Mouse (Mus musculus) stomach, embryonic 16.5 days (tissue): ENCODE data around the gene Cdc34. TPM values are rescaled to one million over a fixed set of nuclear protein-coding genes. Genes with fewer than 3 reads are reported as not detected.

Experiments
- ATAC-seq: fragments of 200-750 bp; cut with Nextera tagmentation; 2 replicates; pipeline ENCODE4 v1.8.0; 2017; ENCODE audit warnings: moderate number of reproducible peaks, moderate TSS enrichment; ENCODE audit not compliant: insufficient read depth, low FRiP score
- H3K27ac ChIP-seq: fragments of 300-500 bp; sonication (generic); 2 replicates; pipeline ENCODE4 v1.5.1; 2014; ENCODE audit warnings: low read length
- H3K27me3 ChIP-seq: fragments of 300-500 bp; sonication (generic); 2 replicates; pipeline ENCODE4 v1.6.1; 2014; ENCODE audit warnings: low read length, control low read depth, mixed read lengths; ENCODE audit not compliant: control insufficient read depth, insufficient read depth
- H3K36me3 ChIP-seq: fragments of 300-500 bp; sonication (generic); 2 replicates; pipeline ENCODE4 v1.6.1; 2014; ENCODE audit warnings: low read length; ENCODE audit not compliant: control insufficient read depth, insufficient read depth
- H3K4me1 ChIP-seq: fragments of 300-500 bp; sonication (generic); 2 replicates; pipeline ENCODE4 v1.6.1; 2014; ENCODE audit warnings: low read length, control low read depth, mixed read lengths; ENCODE audit not compliant: control insufficient read depth, insufficient read depth
- H3K4me2 ChIP-seq: fragments of 300-500 bp; sonication (generic); 2 replicates; pipeline ENCODE4 v1.6.1; 2014; ENCODE audit warnings: low read depth, low read length, mixed read lengths
- H3K4me3 ChIP-seq: fragments of 300-500 bp; sonication (generic); replicated peaks from 2 replicates; pipeline ENCODE4 v1.5.1; 2014; ENCODE audit warnings: mild to moderate bottlenecking, low read length
- H3K9ac ChIP-seq: fragments of 300-500 bp; sonication (generic); 2 replicates; pipeline ENCODE4 v1.6.1; 2014; ENCODE audit warnings: low read length
- H3K9me3 ChIP-seq: fragments of 300-500 bp; sonication (generic); replicated peaks from 2 replicates; pipeline ENCODE4 v1.6.1; 2016; ENCODE audit warnings: low read length, control low read depth; ENCODE audit not compliant: control insufficient read depth
- WGBS: fragments of 180-500 bp; shearing (Covaris S2); extraction: QIAGEN DNeasy Blood & Tissue Kit; methylation state at CpG from one replicate; pipeline ENCODE4 v1.1.7; 2014; 5-methylcytosine and 5-hydroxymethylcytosine counted together
- polyA plus RNA-seq: library from polyadenylated mRNA; unstranded; fragments of >200 nt; fragmentation: Nextera tagmentation; extraction: Ambion mirVana; gene quantifications from 2 replicates; pipeline ENCODE4 v1.2.1, GENCODE M21; 2015

Cdc34 gene
- polyA plus RNA-seq, 1 experiment from 2014 or later, result 84.6 TPM

- H3K27me3 ChIP-seq, result no peaks in the 10 kb centered on the region
- peak overlapping the region; percentile 25; the same call in 1 of the 2 replicates for H3K27ac ChIP-seq
- WGBS, result 54% methylated on average over 4 of the region's 4 CpGs
- no peaks in the 10 kb centered on the region for H3K9me3 ChIP-seq
- H3K4me1 ChIP-seq, result peaks cover 23% of the 10 kb centered on the region
- no peak overlapping the region for H3K9ac ChIP-seq
- H3K36me3 ChIP-seq, result peaks cover 34% of the 10 kb centered on the region
- no peak for ATAC-seq
- no peak overlapping the region for H3K4me2 ChIP-seq
- no peak overlapping the region for H3K4me3 ChIP-seq
Observed at GRCm38 (mm10) chr10:79707759-79708158, 25.8 kb downstream of the Cdc34 start.

- Histone ChIP-seq H3K4me3 (no peak overlapping the region), H3K9me3 (no peaks in the 10 kb centered on the region), H3K27ac (no peak overlapping the region), H3K9ac (no peak overlapping the region), H3K4me2 (no peak overlapping the region), H3K27me3 (no peaks in the 10 kb centered on the region), H3K36me3 (peaks cover 34% of the 10 kb centered on the region), H3K4me1 (peaks cover 23% of the 10 kb centered on the region)
- 90% methylated on average over 21 of the region's 21 CpGs for WGBS
- no peak for ATAC-seq
Observed at GRCm38 (mm10) chr10:79708668-79709067, 26.7 kb downstream of the Cdc34 start.

GRCm38 (mm10) chr10:79709307-79709706 lies 27.3 kb downstream of the Cdc34 start:
- Histone ChIP-seq H3K27ac (no peak overlapping the region), H3K9ac (no peak overlapping the region), H3K4me3 (no peak overlapping the region), H3K9me3 (no peaks in the 10 kb centered on the region), H3K4me2 (no peak overlapping the region), H3K27me3 (peaks cover 6% of the 10 kb centered on the region; the same call in 1 of the 2 replicates), H3K36me3 (peaks cover 34% of the 10 kb centered on the region), H3K4me1 (peaks cover 23% of the 10 kb centered on the region)
- 55% methylated on average over 7 of the region's 7 CpGs for WGBS
- ATAC-seq, result no peak

GRCm38 (mm10) chr10:79712029-79712428 lies 30.0 kb downstream of the Cdc34 start:
- WGBS, result 85% methylated on average over 1 of the region's 1 CpGs
- peak; percentile 6; the same call in 1 of the 2 replicates for ATAC-seq
- Histone ChIP-seq H3K4me1 (peaks cover 8% of the 10 kb centered on the region), H3K27ac (no peak overlapping the region), H3K9ac (no peak overlapping the region), H3K9me3 (no peaks in the 10 kb centered on the region), H3K4me3 (no peak overlapping the region), H3K4me2 (no peak overlapping the region), H3K36me3 (peaks cover 34% of the 10 kb centered on the region), H3K27me3 (peaks cover 28% of the 10 kb centered on the region)

- Histone ChIP-seq H3K27me3 (peaks cover 34% of the 10 kb centered on the region), H3K27ac (no peak overlapping the region), H3K36me3 (peaks cover 34% of the 10 kb centered on the region), H3K9ac (no peak overlapping the region), H3K4me1 (peaks cover 11% of the 10 kb centered on the region), H3K4me3 (no peak overlapping the region), H3K9me3 (no peaks in the 10 kb centered on the region), H3K4me2 (no peak overlapping the region)
- WGBS, result 19% methylated on average over 4 of the region's 6 CpGs
- peak; percentile 45; the same call in 1 of the 2 replicates for ATAC-seq
Observed at GRCm38 (mm10) chr10:79712499-79713126, 30.6 kb downstream of the Cdc34 start.

- 22% methylated on average over 1 of the region's 1 CpGs for WGBS
Observed at GRCm38 (mm10) chr10:79713163-79713562, 31.2 kb downstream of the Cdc34 start.

GRCm38 (mm10) chr10:79714996-79715395 lies 33.0 kb downstream of the Cdc34 start:
- no peak overlapping the region for H3K4me2 ChIP-seq
- no peak overlapping the region for H3K4me3 ChIP-seq
- peaks cover 41% of the 10 kb centered on the region for H3K27me3 ChIP-seq
- H3K36me3 ChIP-seq, result peaks cover 21% of the 10 kb centered on the region
- H3K9ac ChIP-seq, result no peak overlapping the region
- no peaks in the 10 kb centered on the region for H3K9me3 ChIP-seq
- WGBS, result 62% methylated on average over 4 of the region's 4 CpGs
- no peak for ATAC-seq
- H3K4me1 ChIP-seq, result peaks cover 14% of the 10 kb centered on the region
- no peak overlapping the region for H3K27ac ChIP-seq

More at GRCm38 (mm10) chr10:79713163-79713562, 31.2 kb downstream of the Cdc34 start:
- H3K9me3 ChIP-seq, result no peaks in the 10 kb centered on the region
- no peak overlapping the region for H3K9ac ChIP-seq
- no peak for ATAC-seq
- H3K27ac ChIP-seq, result no peak overlapping the region
- H3K4me1 ChIP-seq, result peaks cover 14% of the 10 kb centered on the region
- no peak overlapping the region for H3K4me3 ChIP-seq
- no peak overlapping the region for H3K4me2 ChIP-seq
- H3K36me3 ChIP-seq, result peaks cover 34% of the 10 kb centered on the region
- H3K27me3 ChIP-seq, result peaks cover 39% of the 10 kb centered on the region

- peaks cover 7% of the 10 kb centered on the region for H3K36me3 ChIP-seq
- no peaks in the 10 kb centered on the region for H3K9me3 ChIP-seq
- H3K4me2 ChIP-seq, result peak within 1 kb of the TSS; percentile 95
- 3% methylated on average over 61 of the region's 91 CpGs for WGBS
- H3K27me3 ChIP-seq, result peaks cover 41% of the 10 kb centered on the region
- H3K27ac ChIP-seq, result no peak within 1 kb of the TSS
- ATAC-seq, result 0 out of 2 replicates have a peak, but pooled peaks have one; percentile 23
- peak within 1 kb of the TSS; percentile 66 for H3K9ac ChIP-seq
- H3K4me1 ChIP-seq, result peaks cover 14% of the 10 kb centered on the region
- peak within 1 kb of the TSS; percentile 63 for H3K4me3 ChIP-seq
Observed at GRCm38 (mm10) chr10:79716254-79716987, 34.4 kb downstream of the Cdc34 start, which contains the start of gene Hcn2. Gene Hcn2, plus strand, starts transcription at chr10:79716634.

- under 1% methylated on average over 44 of the region's 44 CpGs for WGBS
- Histone ChIP-seq H3K27ac (no peak overlapping the region), H3K4me1 (peaks cover 14% of the 10 kb centered on the region), H3K9ac (peak overlapping the region; percentile 66), H3K36me3 (peaks cover 2% of the 10 kb centered on the region; the same call in 1 of the 2 replicates), H3K4me3 (peak overlapping the region; percentile 63), H3K27me3 (peaks cover 41% of the 10 kb centered on the region), H3K4me2 (peak overlapping the region; percentile 95), H3K9me3 (no peaks in the 10 kb centered on the region)
- ATAC-seq, result no peak
Observed at GRCm38 (mm10) chr10:79716988-79717355, 35.0 kb downstream of the Cdc34 start.
